8 mouse cellular contexts compared by ENCODE assay signal in the genomic region with DNA sequence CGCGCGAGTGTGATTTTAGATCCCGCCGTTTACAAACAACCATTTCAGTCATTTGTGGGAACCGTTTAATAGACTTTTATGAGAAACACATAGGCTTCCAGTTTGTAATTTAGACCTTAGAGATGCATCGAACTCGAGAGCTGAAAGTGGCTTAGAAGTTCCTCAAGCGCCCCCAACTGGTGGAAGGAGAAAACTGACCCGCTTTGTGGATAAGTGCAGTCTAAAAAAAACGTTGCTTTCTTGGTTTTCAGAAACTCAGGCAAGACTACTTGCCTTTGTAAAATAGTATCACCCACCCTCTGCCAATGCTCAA. TPM values are rescaled to one million over a fixed set of nuclear protein-coding genes. Genes with fewer than 3 reads are reported as not detected.
DNase-seq lines count a peak whose midpoint lies in the region; ATAC-seq and TF ChIP-seq lines count a peak whose summit lies in the region.

No protein-coding gene starts in this region.

- DNase-seq in G1E (ENCODE audit: low spot score): peak; percentile 11
- peak; percentile 67 for DNase-seq in c-Kit-positive CD71-positive TER-119-negative erythroid progenitor cells, embryonic 14.5 days (ENCODE audit: low read depth)
- DNase-seq in heart, postnatal 4 days: peak; percentile 75
- peak; percentile 39 to 85 for DNase-seq in layer of hippocampus, adult 18-20 months (ENCODE audit: low spot score in 2 of 2)
- peak; percentile 95 for DNase-seq in lung, embryonic 14.5 days
- peak; percentile 54 for DNase-seq in ovary, postnatal 14 days (ENCODE audit: low spot score)
- peak; percentile 57 for DNase-seq in thymus, postnatal 14 days

- H3K27ac ChIP-seq in forebrain, embryonic 13.5 days: peak overlapping the region; percentile 86
- H3K27ac ChIP-seq in lung, embryonic 14.5 days (ENCODE audit: low read depth): no peak overlapping the region

- H3K9me3 ChIP-seq in G1E (replicated peaks): no peaks in the 10 kb centered on the region
- no peaks in the 10 kb centered on the region for H3K9me3 ChIP-seq in forebrain, embryonic 13.5 days (replicated peaks)
- H3K9me3 ChIP-seq in lung, embryonic 14.5 days (ENCODE audit: low read depth, low read length): no peaks in the 10 kb centered on the region

- peak overlapping the region; percentile 58 for H3K4me2 ChIP-seq in forebrain, embryonic 13.5 days
- peak overlapping the region; percentile 68 for H3K4me2 ChIP-seq in lung, embryonic 14.5 days

- H3K9ac ChIP-seq in forebrain, embryonic 13.5 days: peak overlapping the region; percentile 62; the same call in 1 of the 2 replicates
- H3K9ac ChIP-seq in lung, embryonic 14.5 days: no peak overlapping the region

- under 1% methylated on average over 11 of the region's 11 CpGs for WGBS in forebrain, embryonic 13.5 days
- WGBS in lung, embryonic 14.5 days: under 1% methylated on average over 11 of the region's 11 CpGs

- peak; percentile 32; the same call in 1 of the 2 replicates for TF ChIP-seq CTCF in G1E (IDR thresholded peaks at IDR 0.05; ENCODE audit: low read depth, low read length)
- peak; percentile 75 for TF ChIP-seq CTCF in lung, embryonic 14.5 days (IDR thresholded peaks at IDR 0.05; ENCODE audit: low read depth)

- no peak for ATAC-seq in G1E (ENCODE audit: extremely low read depth, insufficient number of reproducible peaks, low FRiP score, poor library complexity, severe bottlenecking)
- no peak for ATAC-seq in forebrain, embryonic 13.5 days
- ATAC-seq in lung, embryonic 14.5 days (ENCODE audit: insufficient read depth): no peak

- H3K4me1 ChIP-seq in G1E (ENCODE audit: insufficient read depth, low read depth, low read length): peaks cover 47% of the 10 kb centered on the region
- H3K4me1 ChIP-seq in forebrain, embryonic 13.5 days: peaks cover 47% of the 10 kb centered on the region
- peaks cover 8% of the 10 kb centered on the region; the same call in 1 of the 2 replicates for H3K4me1 ChIP-seq in lung, embryonic 14.5 days (ENCODE audit: insufficient read depth)

- H3K4me3 ChIP-seq in G1E (ENCODE audit: low read depth, low read length): no peak overlapping the region
- peak overlapping the region; percentile 30 for H3K4me3 ChIP-seq in forebrain, embryonic 13.5 days
- peak overlapping the region; percentile 35 for H3K4me3 ChIP-seq in lung, embryonic 14.5 days (ENCODE audit: low read depth, low read length)

- H3K36me3 ChIP-seq in G1E (replicated peaks): no peaks in the 10 kb centered on the region
- no peaks in the 10 kb centered on the region for H3K36me3 ChIP-seq in forebrain, embryonic 13.5 days (ENCODE audit: poor library complexity, severe bottlenecking)
- no peaks in the 10 kb centered on the region for H3K36me3 ChIP-seq in lung, embryonic 14.5 days (ENCODE audit: insufficient read depth)

- peaks cover 7% of the 10 kb centered on the region for H3K27me3 ChIP-seq in G1E (ENCODE audit: insufficient read depth, low read length)
- H3K27me3 ChIP-seq in forebrain, embryonic 13.5 days: peaks cover 5% of the 10 kb centered on the region
- H3K27me3 ChIP-seq in lung, embryonic 14.5 days (ENCODE audit: insufficient read depth, low read length): no peaks in the 10 kb centered on the region

RNA-seq across cellular contexts. Expression of a gene that starts 0.9 kb away (rescaled TPM):
- total RNA-seq in G1E (2014; fragmentation: Nextera tagmentation) (not detected in 2 replicates), G1E (2017) (not detected in 2 replicates)
- 0.02 TPM in 1 of 2 replicates, not detected in the other for polyA plus RNA-seq in G1E (2012)
- 22.8 and 25.1 TPM in 2 replicates for polyA plus RNA-seq in forebrain, embryonic 13.5 days (2015; fragmentation: Nextera tagmentation; extraction: Ambion mirVana)
- total RNA-seq in heart, postnatal 4 days (2021): 10 to 100 TPM; 10.6 to 15.5 TPM
- under 1 TPM; 0.27 to 0.76 TPM for total RNA-seq in layer of hippocampus, adult 18-20 months (2021)
- polyA plus RNA-seq in lung, embryonic 14.5 days (2014; fragmentation: Nextera tagmentation; extraction: Ambion mirVana): 8.6 and 10.8 TPM in 2 replicates

Comparison
In these comparisons a context has a peak if more than half of its experiments do, and no peak if none do; other contexts are left out.
1. DNase-seq: peak in every context shown above with its lines; median percentile 95 in lung, embryonic 14.5 days; 75 in heart, postnatal 4 days; 67 in c-Kit-positive CD71-positive TER-119-negative erythroid progenitor cells, embryonic 14.5 days; 62 in layer of hippocampus, adult 18-20 months; 57 in thymus, postnatal 14 days; 54 in ovary, postnatal 14 days; 11 in G1E.
2. RNA of a gene that starts 0.9 kb away (total RNA-seq): 10.6 to 15.5 TPM in heart, postnatal 4 days; 0.27 to 0.76 TPM in layer of hippocampus, adult 18-20 months and not detected in G1E; every median in the first group is over 4 times any median in the second.